Mouse (Mus musculus): ENCODE results near the gene Kcnab1.
A peak's percentile ranks its signal among the peaks of the same experiment; 100 is the strongest.

Kcnab1 gene

GRCm38 (mm10) chr3:65204356-65205075, 95.3 kb downstream of the Kcnab1 start:
- DNase-seq, result peak; percentile 65

DNA sequence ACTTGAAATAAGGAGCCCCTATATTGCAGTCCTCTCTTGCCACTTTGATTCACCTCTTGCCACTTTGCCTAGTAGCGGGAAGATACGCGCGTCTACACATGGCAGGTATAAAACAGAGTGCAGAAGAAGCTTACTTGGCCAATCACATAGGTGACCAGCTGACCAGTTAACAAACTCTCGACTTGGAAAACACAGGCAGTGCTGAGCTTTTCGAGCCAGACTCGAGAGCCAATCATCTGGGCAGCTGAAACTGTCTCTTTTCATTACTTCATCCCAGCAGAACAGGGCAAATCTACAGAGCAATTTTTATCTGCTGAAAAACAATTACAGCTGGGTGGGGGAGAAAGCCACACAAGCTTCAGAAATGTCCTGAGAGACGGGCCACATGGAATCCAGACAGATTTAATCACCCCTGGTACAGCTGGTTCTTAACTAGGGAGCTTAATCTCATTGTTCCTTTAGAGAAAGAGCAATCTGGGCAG, 96.4 kb downstream of the Kcnab1 start:
- peak; percentile 94 for DNase-seq

GRCm38 (mm10) chr3:65213725-65214124, 104.5 kb downstream of the Kcnab1 start:
- DNase-seq, result no peak

DNA sequence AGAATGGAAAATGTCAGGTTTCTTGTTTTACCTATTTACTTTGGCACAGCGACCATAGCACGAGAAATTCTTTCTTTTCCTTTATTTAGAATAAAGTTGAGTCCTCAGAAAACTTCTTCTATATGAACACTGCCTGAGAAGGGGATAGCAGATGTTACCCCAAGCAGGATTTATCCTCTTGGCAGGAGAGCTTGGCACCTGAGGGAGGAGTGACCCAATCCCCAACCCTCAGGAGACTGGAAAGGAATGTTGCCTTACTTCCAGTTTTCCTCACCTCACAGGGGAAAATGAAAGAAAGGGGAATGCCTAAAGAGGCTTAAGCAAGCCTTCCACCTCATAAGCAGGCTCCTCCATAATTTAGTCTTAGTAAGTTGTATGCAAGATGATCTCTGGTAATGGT, 105.5 kb downstream of the Kcnab1 start:
- DNase-seq, result no peak

GRCm38 (mm10) chr3:65217673-65218579, 108.7 kb downstream of the Kcnab1 start:
- no peak for DNase-seq

- no peak for DNase-seq
These were observed 111.1 kb downstream of the Kcnab1 start for GRCm38 (mm10) chr3:65220287-65220686.

- no peak for DNase-seq
These were observed 114.5 kb downstream of the Kcnab1 start for GRCm38 (mm10) chr3:65223635-65224034.

DNA sequence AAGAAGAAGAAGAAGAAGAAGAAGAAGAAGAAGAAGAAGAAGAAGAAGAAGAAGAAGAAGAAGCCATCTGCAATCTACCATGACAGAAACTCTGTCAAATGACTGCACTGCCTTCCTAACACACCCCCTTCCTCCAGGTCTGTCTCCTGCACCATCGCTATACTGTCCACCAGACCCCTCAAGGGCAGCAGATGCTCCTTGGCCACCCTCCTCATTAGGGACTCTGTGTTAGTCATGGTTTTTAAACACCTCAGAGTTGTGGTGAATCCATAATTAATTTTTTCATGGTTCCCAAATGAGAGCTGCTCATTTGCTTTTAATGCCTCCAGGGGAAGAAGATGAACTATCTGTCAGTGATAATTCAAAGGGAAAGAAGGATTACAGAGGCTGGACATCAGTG, 121.8 kb downstream of the Kcnab1 start:
- no peak for DNase-seq

GRCm38 (mm10) chr3:65231419-65232090, 122.4 kb downstream of the Kcnab1 start:
- peak; percentile 69 for DNase-seq

DNA sequence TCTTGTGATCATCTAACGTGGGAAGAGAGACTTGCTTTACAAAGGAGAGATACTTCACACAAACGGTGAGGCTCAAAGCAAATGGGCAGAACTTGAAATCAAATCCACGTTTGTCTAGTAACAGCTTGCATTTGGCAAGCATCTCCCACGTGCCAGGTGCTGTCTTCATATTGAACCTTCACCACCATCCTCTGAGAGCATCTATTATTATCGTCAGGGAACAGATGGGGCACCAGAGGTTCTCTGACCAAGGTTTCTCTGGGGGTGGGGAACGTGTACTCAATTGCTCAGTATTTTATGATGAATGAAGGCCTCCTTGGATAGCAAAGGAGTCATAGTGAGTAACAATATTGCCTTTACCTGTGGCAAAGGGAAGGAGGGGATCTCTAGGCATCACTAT, 139.8 kb downstream of the Kcnab1 start:
- DNase-seq, result no peak

DNA sequence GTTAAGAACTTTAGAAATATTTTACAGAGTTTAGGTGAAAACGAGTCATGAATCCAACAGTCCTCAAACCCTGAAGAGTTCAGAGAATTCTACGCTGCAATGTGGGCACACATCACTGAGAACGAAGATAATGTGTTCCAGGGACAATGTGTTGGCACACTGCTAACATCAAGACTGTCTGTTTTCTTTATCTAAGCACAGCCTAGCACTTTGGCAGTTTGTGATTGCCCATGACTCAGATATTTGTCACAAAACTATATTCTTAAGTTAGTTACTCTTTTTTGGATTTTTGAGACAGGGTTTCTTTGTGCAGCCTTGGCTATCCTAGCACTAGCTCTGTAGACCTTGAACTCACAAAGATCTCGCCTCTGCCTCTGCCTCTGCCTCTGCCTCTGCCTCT, 151.3 kb downstream of the Kcnab1 start:
- no peak for DNase-seq

DNA sequence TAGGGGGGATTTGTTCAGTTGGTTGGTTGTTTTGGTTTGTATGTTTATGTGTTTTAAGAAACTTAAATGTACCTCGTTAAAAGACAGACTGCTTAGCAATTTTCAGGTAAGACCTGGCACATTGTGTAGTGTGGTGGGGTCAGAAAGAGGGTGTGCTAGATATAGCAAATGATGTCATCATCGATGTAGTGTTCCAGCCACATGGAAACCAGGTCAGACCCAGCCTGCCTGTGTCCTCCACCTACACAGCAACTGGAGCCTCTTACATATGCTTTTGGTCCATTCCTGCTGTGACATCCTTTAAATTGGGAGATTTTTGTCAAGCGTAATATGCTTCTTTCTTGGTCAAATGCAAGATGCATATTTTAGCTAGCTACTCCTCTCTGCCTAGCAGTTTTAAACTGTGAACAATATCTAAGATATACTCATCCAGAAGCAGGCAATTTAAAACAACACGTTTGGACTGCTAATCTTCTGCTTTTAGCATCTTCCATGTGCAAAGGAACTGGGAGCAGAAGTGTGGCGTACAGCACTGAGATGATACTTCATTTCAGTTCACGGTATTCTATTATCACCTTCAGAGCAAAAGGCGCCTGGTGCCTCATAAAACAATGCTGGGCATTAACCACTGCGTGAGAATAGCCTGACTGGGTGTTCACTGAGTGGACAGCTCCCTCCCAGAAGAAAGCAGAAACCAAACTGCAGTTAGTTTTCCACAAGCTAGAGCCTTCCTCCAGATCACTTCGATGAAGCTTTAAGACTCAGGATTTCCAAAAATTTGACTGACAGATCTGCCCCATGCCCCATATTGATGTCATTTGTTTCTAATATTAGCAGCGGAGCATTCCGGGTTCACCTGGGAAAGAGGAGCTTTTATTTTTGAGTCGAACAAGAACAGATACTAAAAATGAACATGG, 153.6 kb downstream of the Kcnab1 start:
- DNase-seq, result no peak

DNA sequence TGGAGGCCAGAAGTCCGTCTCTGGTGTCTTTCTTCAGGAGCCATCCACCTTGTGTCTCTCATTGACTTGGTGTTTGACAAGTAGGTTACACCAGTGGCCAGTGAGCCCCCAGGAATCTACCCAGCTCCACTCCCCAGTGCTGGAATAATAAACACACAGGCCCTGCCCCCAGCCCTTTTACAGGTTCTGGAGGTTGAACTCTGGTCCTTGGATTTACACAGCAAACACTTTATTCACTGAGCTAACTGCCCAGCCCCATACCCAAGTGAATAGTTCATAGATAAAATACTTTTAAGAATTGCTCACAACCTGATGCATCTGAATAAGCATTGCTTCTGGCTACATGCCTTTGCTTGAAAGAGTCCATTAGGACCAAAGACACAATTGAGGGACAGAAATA, 164.1 kb downstream of the Kcnab1 start:
- no peak for DNase-seq

- DNase-seq, result no peak
These were observed 168.6 kb downstream of the Kcnab1 start for GRCm38 (mm10) chr3:65277777-65278176.

- no peak for DNase-seq
These were observed 174.2 kb downstream of the Kcnab1 start for GRCm38 (mm10) chr3:65283366-65283765.

DNA sequence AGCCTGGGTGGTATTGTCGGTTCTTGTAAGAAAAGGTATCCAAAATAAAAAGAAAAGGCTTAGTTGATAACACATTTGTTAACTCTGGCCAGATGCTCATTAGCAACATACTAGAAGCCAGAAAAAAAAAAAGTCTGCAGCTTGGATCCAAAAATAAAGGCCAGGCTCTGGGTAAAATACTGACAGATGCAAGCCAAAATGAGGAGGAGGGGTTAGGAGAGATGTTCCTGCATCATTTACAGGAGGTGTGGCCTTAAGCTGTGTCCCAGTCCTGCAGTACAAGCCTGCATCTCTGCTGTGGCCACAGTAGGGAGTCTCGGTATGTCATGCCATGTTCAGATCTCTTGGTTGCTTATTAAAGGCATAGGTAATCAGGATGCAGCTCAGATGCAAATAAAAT, 179.8 kb downstream of the Kcnab1 start:
- DNase-seq, result no peak

GRCm38 (mm10) chr3:65296996-65297395, 187.8 kb downstream of the Kcnab1 start:
- DNase-seq, result peak; percentile 91

DNA sequence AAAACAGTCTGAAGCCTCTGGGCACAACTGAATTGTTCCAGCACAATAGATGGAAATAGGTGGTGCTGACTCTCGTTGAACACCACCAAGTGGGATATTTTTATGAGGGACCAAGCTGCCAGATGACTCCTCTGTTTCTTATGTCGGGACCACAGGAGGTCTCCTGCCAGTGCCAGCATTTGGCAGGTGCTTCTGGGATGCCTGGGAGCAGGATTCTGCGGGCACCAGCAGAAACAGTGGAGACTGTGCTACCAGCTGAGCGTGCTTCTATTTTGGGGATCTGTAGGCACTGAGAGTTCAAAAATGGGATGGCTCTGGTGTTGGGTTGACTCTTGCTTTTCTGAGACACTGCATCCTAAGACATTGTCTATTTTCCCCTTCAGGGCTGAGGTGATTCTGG, 190.0 kb downstream of the Kcnab1 start:
- DNase-seq, result no peak

DNA sequence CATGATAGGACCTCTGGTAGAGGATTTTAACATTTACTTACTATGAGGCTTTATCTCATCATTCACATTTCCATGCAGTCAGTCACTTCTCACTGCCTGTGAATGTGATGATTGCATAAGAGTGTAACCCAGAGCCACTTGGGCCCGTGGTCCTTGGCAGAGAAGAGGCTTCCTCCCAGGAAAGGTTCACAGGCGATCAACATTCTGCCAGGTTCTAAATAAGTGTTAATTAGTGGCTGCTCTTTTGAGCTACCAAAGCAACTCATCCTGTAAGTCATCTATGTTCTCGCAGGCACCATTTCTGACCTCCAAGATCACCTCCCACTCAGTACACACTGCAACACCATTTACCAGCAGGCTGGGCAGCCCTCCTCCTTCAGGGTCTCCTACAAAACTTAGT, 192.3 kb downstream of the Kcnab1 start:
- no peak for DNase-seq

DNA sequence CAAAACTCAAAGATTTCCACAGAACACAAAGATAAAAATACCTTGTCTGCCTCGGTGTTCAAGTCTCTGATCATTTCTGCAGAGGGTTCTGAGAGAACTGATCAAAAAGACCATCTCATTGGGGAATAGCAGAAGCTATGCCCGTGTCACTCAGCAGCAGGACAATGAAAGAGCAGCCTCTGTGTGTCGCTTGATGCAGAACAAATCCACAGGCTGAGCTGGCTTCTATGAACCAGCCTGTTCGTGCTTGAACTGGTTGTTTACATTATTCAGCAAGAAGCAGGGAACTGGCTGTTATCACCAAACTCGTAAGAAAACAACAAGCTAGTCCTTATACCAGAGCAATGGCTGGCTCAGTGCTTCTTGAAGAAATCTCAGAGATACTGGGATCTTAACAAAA, 193.4 kb downstream of the Kcnab1 start:
- DNase-seq, result no peak

- DNase-seq, result peak; percentile 50
These were observed 206.7 kb downstream of the Kcnab1 start for GRCm38 (mm10) chr3:65315837-65316236.

GRCm38 (mm10) chr3:65316738-65317137, 207.6 kb downstream of the Kcnab1 start:
- no peak for DNase-seq

All from heart, adult 11 months (tissue).